Mouse (Mus musculus) C2C12 (cell line): ENCODE measurements at regions not wholly inside any gene's neighbourhood (a gene's known extent, or its start where the extent isn't known, plus 50 kb on each side); places are given as distances from the start of the nearest gene placed in this dataset.
A peak's percentile ranks its signal among the peaks of the same experiment; 100 is the strongest.

Experiments used
- H3K27me3 ChIP-seq: one replicate; pipeline ENCODE4 v1.6.1; 2011; ENCODE audit not compliant: control insufficient read depth, insufficient read depth, insufficient read length
- H3K36me3 ChIP-seq: one replicate; pipeline ENCODE4 v1.6.1; 2011; ENCODE audit not compliant: control insufficient read depth, insufficient read depth
- H3K4me3 ChIP-seq: one replicate; pipeline ENCODE4 v1.5.1; 2011; ENCODE audit warnings: mild to moderate bottlenecking, control low read depth; ENCODE audit not compliant: poor library complexity, insufficient read depth, severe bottlenecking
- H3K79me2 ChIP-seq: one replicate; pipeline ENCODE4 v1.6.1; 2011; ENCODE audit not compliant: control insufficient read depth, insufficient read depth
- H3K79me3 ChIP-seq: one replicate; pipeline ENCODE4 v1.6.1; 2011; ENCODE audit warnings: low read depth, control low read depth
- H3ac ChIP-seq: one replicate; pipeline ENCODE3; 2011; ENCODE audit warnings: low read depth; ENCODE audit not compliant: control insufficient read depth, insufficient read length
- CEBPB ChIP-seq: IDR thresholded peaks from one replicate; pipeline ENCODE4 v1.6.1; 2011; ENCODE audit warnings: low read depth, mild to moderate bottlenecking, control low read depth, moderate library complexity
- FOSL1 ChIP-seq: IDR thresholded peaks from one replicate; pipeline ENCODE4 v1.8.0; 2011; ENCODE audit warnings: mild to moderate bottlenecking, low read length; ENCODE audit not compliant: poor library complexity, insufficient read depth, severe bottlenecking
- MAX ChIP-seq: IDR thresholded peaks from one replicate; pipeline ENCODE4 v1.6.1; 2011; ENCODE audit warnings: mild to moderate bottlenecking, control low read depth
- MYOD1 ChIP-seq: IDR thresholded peaks from one replicate; pipeline ENCODE4 v1.6.1; 2011; ENCODE audit warnings: low read depth; ENCODE audit not compliant: control insufficient read depth, insufficient read length
- MYOG ChIP-seq: IDR thresholded peaks from one replicate; pipeline ENCODE4 v1.6.1; 2011; ENCODE audit not compliant: control insufficient read depth, insufficient read length; ENCODE audit errors: extremely low read depth

- Histone ChIP-seq H3K79me3 (no peaks in the 10 kb centered on the region), H3K4me3 (no peak overlapping the region), H3ac (no peak overlapping the region), H3K79me2 (no peaks in the 10 kb centered on the region), H3K27me3 (no peaks in the 10 kb centered on the region), H3K36me3 (no peaks in the 10 kb centered on the region)
- TF ChIP-seq FOSL1: peak; percentile 92
- TF ChIP-seq MYOG: no peak
Observed at GRCm38 (mm10) chr3:11174002-11174401, 838.5 kb upstream of the Gm38303 start.

GRCm38 (mm10) chr3:11155350-11155749, 819.9 kb upstream of the Gm38303 start:
- no peaks in the 10 kb centered on the region for H3K79me3 ChIP-seq
- no peak overlapping the region for H3ac ChIP-seq
- H3K36me3 ChIP-seq: no peaks in the 10 kb centered on the region
- no peak overlapping the region for H3K4me3 ChIP-seq
- H3K27me3 ChIP-seq: no peaks in the 10 kb centered on the region
- H3K79me2 ChIP-seq: no peaks in the 10 kb centered on the region
- TF ChIP-seq MYOD1 (no peak), CEBPB (no peak), FOSL1 (no peak), MAX (no peak)
